Mouse (Mus musculus) adrenal gland, postnatal 36 days (tissue): ENCODE measurements around the gene Ntf3. TPM values are rescaled to one million over a fixed set of nuclear protein-coding genes. Genes with fewer than 3 reads are reported as not detected.

ENCODE experiments used
- DNase-seq, 2 experiments: peaks; one replicate each; pipeline ENCODE4 v3.0.0; 2021; ENCODE audit warnings: mixed read lengths in 1 of 2
- total RNA-seq, 2 experiments: library from RNA; stranded (reverse); gene quantifications; 2 replicates each; pipeline ENCODE4 v1.2.3; 2021

Gene Ntf3
- total RNA-seq, 2 experiments from 2014 or later = 2.0 to 2.2 TPM

- DNase-seq = peak; percentile 31 to 37
Measured at GRCm38 (mm10) chr6:126159279-126160066, 7.2 kb downstream of the Ntf3 start.

- no peak for DNase-seq
Measured at GRCm38 (mm10) chr6:126155928-126156327, 10.8 kb downstream of the Ntf3 start.

- peak; percentile 46 to 47 for DNase-seq
Measured at GRCm38 (mm10) chr6:126154372-126154982, 12.2 kb downstream of the Ntf3 start.

GRCm38 (mm10) chr6:126153154-126153553 lies 13.6 kb downstream of the Ntf3 start:
- no peak for DNase-seq

DNA sequence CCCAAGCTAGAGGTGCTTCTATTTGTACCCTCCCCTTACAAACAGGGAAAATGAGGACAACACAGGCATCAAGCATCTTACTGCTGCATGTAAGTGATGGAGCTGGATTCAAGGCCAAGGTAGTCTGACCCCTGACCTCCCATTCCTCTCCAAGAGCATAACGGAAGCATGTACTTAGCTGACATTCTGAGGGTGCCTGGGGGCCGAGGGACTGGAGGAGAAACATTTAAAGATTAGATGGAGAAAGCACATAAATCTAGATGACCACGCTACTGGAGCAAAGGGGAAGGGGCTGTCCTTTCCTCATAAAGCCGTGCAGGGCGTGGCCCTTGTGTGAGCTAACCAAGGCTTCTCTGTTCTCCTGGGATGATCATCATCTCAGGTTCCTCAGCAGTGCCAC lies 23.1 kb downstream of the Ntf3 start:
- no peak for DNase-seq

DNA sequence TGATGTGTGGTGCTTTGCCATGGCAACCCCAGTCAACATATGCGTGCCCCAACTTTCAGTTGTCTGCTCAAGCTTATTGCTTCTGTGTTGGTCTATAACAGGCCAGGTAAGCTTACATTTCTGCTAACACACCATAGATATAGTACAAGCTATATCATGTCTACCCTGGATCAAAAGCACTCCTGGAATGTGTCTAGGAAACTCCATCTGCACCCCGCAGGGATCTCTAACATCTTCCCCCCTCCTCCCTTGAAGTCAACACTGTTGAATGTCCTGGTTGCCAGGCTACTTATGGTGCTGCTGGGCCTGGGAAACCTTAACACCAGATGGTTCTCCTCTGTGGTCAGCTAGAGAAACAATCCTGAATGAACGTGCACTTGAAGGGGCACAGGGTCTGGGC lies 24.0 kb downstream of the Ntf3 start:
- no peak for DNase-seq

GRCm38 (mm10) chr6:126142021-126142554 lies 24.6 kb downstream of the Ntf3 start:
- DNase-seq = no peak

DNA sequence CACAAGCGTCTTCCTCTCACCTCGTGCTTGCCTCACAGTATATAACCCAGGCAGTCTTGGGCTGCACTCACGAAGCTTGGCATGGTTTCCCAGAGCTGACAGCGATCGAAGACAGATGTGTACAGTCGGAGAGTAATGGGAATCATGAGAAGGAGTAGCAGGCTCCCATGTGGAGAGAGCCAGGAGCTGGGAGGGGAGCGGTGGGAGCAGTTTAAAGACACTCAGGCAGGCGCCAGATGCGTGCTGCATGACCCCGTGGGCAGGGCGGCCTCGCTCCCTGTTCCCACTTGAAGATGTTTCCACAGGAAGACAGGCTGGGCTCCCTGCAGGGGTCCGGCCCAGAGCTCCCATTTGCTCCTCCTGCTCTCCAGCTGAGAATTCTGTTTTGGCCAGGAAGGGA lies 25.2 kb downstream of the Ntf3 start:
- DNase-seq = peak; percentile 60 to 64

DNA sequence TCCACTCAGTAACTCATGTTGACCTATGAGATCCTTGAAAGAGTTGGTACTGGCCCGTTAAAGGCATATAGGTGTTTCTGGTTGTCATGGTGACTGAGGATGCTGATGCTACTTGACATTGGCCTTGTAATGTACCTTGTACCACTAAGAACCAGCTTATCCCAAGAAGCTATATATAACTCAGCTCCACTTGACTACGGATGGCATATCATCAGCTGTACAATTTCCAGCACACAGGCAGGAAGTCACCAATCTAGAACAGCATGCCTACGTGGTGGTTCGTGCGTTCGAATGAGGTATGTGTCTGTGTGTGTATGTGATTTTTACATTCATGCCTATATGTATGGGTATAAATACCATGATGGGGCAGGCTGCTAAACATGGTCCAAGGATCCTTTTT lies 25.7 kb downstream of the Ntf3 start:
- DNase-seq = no peak

- DNase-seq = peak in 1 of 2 experiments; percentile 30
Measured at GRCm38 (mm10) chr6:126140416-126140815, 26.3 kb downstream of the Ntf3 start.

- peak; percentile 7 to 26 for DNase-seq
Measured at GRCm38 (mm10) chr6:126134155-126134906, 32.4 kb downstream of the Ntf3 start.

DNA sequence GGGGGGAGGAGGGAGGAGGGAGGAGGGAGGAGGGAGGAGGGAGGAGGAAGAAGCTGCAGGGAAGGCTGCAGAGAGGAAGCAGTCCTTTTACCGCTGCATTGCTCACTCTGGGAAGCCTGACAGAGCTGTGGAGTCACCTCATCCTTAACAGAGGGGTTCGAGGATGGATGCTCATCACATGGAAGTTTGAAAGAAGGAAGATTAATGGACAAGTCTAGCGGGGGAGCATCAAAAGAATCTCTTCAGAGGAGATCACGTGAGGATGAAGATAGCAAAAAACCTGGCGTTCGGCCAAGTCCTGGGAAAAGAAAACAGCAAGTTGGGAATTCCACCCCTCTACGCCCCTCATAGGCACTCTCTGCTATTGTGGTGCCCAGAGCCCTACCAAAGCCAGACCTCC lies 38.5 kb downstream of the Ntf3 start:
- no peak for DNase-seq

DNA sequence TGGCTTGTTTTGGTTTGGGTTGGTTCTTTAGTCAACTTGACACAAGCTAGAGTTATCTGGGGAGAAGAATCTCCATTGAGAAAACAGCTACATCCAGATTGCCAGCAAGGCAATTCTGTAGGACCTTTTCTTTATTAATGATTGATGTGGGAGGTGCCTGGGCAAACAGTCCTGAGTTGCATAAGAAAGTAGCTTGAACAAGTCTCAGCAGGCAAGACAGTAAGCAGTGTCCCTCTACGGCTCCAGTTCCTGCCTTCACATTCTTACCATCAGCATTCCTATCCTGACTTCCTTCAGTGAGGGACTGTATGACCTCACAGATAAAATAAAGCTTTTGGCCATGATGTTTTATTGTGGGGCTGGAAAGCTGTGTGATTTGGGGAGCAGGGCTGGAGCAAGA lies 48.5 kb downstream of the Ntf3 start:
- DNase-seq = no peak

DNA sequence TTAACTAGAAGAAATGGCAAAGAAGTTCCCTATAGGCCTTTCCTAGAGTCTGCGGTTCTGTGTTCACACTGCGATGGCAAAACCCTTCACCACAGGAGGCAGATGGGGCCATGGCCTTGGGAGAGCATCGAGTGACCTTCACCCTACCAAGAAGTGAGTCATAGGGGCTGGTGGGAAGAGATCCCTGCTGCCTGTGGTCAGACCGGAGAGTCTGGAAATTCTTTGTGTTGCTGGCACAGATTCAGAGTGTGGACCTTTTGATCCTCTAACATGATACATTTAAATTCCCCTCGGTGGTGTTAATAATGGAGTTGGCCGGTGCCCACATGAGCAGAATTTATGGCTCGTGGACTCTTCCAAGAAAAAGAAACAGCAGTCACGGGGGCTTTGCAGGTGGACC lies 49.5 kb downstream of the Ntf3 start:
- DNase-seq = peak; percentile 46 to 55

GRCm38 (mm10) chr6:126114934-126115633 lies 51.6 kb downstream of the Ntf3 start:
- DNase-seq = no peak

- no peak for DNase-seq
Measured at GRCm38 (mm10) chr6:126110892-126111835, 55.5 kb downstream of the Ntf3 start.

DNA sequence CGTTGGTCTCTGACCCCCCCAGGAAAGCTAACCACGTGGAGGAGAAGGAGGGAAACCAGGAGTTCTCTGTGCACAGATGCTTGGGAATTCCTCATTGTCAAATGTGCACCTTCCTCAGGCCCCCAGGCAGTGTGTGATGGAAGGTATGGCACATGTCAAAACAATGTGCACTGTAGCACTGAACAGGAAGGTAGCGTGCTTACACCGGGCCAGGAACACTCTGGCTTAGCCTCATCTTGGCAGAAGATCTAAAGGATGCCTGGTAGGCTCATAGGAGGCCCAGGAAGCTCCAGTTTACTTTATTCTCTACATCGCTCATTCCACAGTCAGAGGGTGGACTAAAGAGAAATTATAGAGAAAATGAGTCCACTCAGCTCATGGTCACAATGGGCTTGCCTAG lies 57.5 kb downstream of the Ntf3 start:
- no peak for DNase-seq

DNA sequence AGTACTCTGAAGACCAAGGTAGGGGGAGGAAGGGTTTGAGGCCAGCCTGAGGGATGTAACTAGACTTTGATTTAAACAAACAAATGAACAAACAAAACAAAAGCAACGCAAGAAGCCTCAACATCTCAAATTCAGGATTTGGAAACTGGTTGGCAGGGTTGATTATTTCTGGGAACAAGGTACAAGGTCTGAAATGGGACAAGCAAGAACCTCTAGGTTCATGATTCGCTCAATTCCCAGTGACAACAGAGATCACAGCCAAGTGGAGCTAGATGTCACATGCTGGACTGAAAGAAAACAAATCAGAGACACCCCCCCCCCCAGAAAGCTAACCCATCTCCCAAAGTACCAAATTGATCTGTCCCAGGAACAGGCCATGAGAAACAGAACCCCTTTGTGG lies 57.9 kb downstream of the Ntf3 start:
- DNase-seq = no peak

GRCm38 (mm10) chr6:126107398-126107797 lies 59.3 kb downstream of the Ntf3 start:
- no peak for DNase-seq

DNA sequence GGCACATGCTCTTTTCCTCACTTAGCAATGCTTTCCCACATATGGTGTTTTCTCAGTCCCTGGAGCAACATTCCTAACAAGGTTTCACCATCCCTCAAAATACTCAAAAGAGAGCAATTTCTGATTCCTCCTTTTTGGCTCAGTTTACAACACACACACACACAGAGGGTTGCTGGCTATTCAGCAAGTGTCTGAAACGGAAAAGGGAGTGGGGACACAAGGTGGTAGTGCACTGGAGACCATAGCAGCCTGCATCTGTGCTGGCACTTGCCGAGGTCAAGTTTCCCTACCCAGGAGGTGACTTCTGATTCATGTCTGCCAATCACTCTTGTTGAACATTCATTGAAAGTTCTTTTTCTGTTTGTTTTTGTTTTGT lies 59.9 kb downstream of the Ntf3 start:
- no peak for DNase-seq
